Comparison of ENCODE assay signal across 14 mouse cellular contexts in the genomic region with DNA sequence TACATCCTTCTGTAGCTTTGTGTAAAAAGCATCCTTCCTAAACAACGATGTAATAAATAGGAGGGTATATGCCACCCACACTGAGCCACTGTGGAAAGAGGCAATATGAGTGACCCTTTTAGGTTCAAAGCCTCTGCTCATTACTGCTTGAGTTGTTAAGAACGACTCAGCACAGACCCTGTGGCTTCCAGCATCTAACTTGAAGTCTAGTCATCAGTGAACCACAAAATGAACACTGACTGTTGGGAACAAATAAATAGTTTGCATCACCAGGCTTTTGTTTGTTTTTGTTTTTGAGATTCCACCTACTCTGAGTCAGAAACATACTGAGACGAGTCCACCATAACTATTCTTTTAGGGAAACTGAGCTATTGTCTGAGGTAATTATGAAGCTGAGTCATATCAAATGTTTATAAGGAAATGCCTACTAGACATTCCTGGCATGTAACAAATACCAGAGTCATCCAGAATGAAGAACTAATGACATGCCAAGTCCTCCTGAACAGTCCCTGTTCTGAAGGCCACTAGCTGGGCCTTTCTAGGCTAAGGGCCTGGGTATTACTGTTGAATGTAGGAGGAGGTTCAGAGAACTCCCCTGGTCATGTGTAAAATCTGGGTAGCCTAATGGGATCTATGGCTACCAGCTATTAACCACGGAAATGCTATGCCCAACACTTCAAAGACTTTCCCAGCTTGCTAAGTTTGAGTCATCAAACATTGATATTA.
"Had no signal": no experiment of that assay in that cellular context is flagged by ENCODE, and none has a peak within 500 bp of the region (broad histone marks: within the 10 kb centered on the region; RNA-seq: fewer than 3 reads in every experiment).

No protein-coding gene starts in this region.

- H3K4me2 ChIP-seq: limb, embryonic 12.5 days; liver, embryonic 13.5 days; midbrain, embryonic 12.5 days; neural tube, embryonic 12.5 days had no signal

- H3K27me3 ChIP-seq: liver, embryonic 13.5 days; megakaryocyte, embryonic 14.5 days; midbrain, embryonic 12.5 days; neural tube, embryonic 12.5 days had no signal

- H3K9ac ChIP-seq: limb, embryonic 12.5 days; liver, embryonic 13.5 days; liver, postnatal 0 days; midbrain, embryonic 12.5 days; neural tube, embryonic 12.5 days had no signal

- ATAC-seq: liver, postnatal 0 days had no signal

- H3K9me3 ChIP-seq: limb, embryonic 12.5 days; liver, embryonic 13.5 days; midbrain, embryonic 12.5 days; neural tube, embryonic 12.5 days had no signal

- H3K27ac ChIP-seq: layer of hippocampus, adult 2 months; limb, embryonic 12.5 days; liver, embryonic 13.5 days; macrophage; midbrain, embryonic 12.5 days; neural tube, embryonic 12.5 days; stomach, postnatal 0 days had no signal

- H3K4me3 ChIP-seq: layer of hippocampus, adult 2 months; limb, embryonic 12.5 days; liver, embryonic 13.5 days; megakaryocyte, embryonic 14.5 days; midbrain, embryonic 12.5 days; neural tube, embryonic 12.5 days had no signal

- H3K4me1 ChIP-seq: limb, embryonic 12.5 days; liver, embryonic 13.5 days; megakaryocyte, embryonic 14.5 days; midbrain, embryonic 12.5 days had no signal

- H3K36me3 ChIP-seq: limb, embryonic 12.5 days; liver, embryonic 13.5 days; midbrain, embryonic 12.5 days; neural tube, embryonic 12.5 days had no signal

- DNase-seq: kidney, adult 18-20 months; kidney, postnatal 10 days; kidney, postnatal 4 days; liver; liver, embryonic 13.5 days; liver, postnatal 0 days; right cerebral cortex, postnatal 25 days had no signal
